Mouse (Mus musculus) embryonic facial prominence, embryonic 12.5 days (tissue): ENCODE results near the gene Zscan2. TPM values are rescaled to one million over a fixed set of nuclear protein-coding genes. Genes with fewer than 3 reads are reported as not detected.
A peak's percentile ranks its signal among the peaks of the same experiment; 100 is the strongest.

ENCODE experiments used
- ATAC-seq: fragments of 200-750 bp; cut with Nextera tagmentation; 2 replicates; pipeline ENCODE4 v1.8.0; 2017; ENCODE audit not compliant: insufficient number of reproducible peaks, insufficient read depth, low FRiP score, low TSS enrichment
- H3K27ac ChIP-seq: fragments of 300-500 bp; sonication (generic); 2 replicates; pipeline ENCODE4 v1.5.1; 2016; ENCODE audit warnings: mild to moderate bottlenecking
- H3K27me3 ChIP-seq: fragments of 300-500 bp; sonication (generic); 2 replicates; pipeline ENCODE4 v1.6.1; 2016; ENCODE audit warnings: mild to moderate bottlenecking, moderate library complexity
- H3K36me3 ChIP-seq: fragments of 300-500 bp; sonication (generic); 2 replicates; pipeline ENCODE4 v1.6.1; 2016; ENCODE audit warnings: mild to moderate bottlenecking
- H3K4me1 ChIP-seq: fragments of 300-500 bp; sonication (generic); 2 replicates; pipeline ENCODE4 v1.6.1; 2016
- H3K4me2 ChIP-seq: fragments of 300-500 bp; sonication (generic); replicated peaks from 2 replicates; pipeline ENCODE4 v1.6.1; 2016; ENCODE audit warnings: mild to moderate bottlenecking, moderate library complexity
- H3K4me3 ChIP-seq: fragments of 300-500 bp; sonication (generic); 2 replicates; pipeline ENCODE4 v1.5.1; 2016; ENCODE audit warnings: mild to moderate bottlenecking
- H3K9ac ChIP-seq: fragments of 300-500 bp; sonication (generic); 2 replicates; pipeline ENCODE4 v1.6.1; 2016; ENCODE audit warnings: mild to moderate bottlenecking, moderate library complexity
- H3K9me3 ChIP-seq: fragments of 300-500 bp; sonication (generic); 2 replicates; pipeline ENCODE4 v1.6.1; 2016; ENCODE audit warnings: mild to moderate bottlenecking, moderate library complexity
- WGBS: fragments of 180-500 bp; shearing (Covaris S2); methylation state at CpG from one replicate; pipeline ENCODE4 v1.1.7; 2016; 5-methylcytosine and 5-hydroxymethylcytosine counted together
- polyA plus RNA-seq: library from polyadenylated mRNA; unstranded; fragments of >200 nt; fragmentation: Nextera tagmentation; extraction: Ambion mirVana; gene quantifications from 2 replicates; pipeline ENCODE4 v1.2.1, GENCODE M21; 2016

Gene Zscan2
- polyA plus RNA-seq, 1 experiment from 2014 or later, result 3.6 TPM

GRCm38 (mm10) chr7:80889841-80890241 is 29.1 kb downstream of the Zscan2 start:
- ATAC-seq, result no peak
- Histone ChIP-seq H3K9ac (no peak overlapping the region), H3K4me3 (no peak overlapping the region), H3K36me3 (peaks cover 37% of the 10 kb centered on the region), H3K4me1 (peaks cover 12% of the 10 kb centered on the region; the same call in 1 of the 2 replicates), H3K27me3 (no peaks in the 10 kb centered on the region), H3K4me2 (no peak overlapping the region), H3K27ac (peak overlapping the region; percentile 69), H3K9me3 (no peaks in the 10 kb centered on the region)
- WGBS, result 77% methylated on average over 13 of the region's 13 CpGs

GRCm38 (mm10) chr7:80893086-80893752 is 32.5 kb downstream of the Zscan2 start:
- 90% methylated on average over 15 of the region's 15 CpGs for WGBS
- Histone ChIP-seq H3K4me3 (no peak overlapping the region), H3K9ac (no peak overlapping the region), H3K36me3 (peaks cover 67% of the 10 kb centered on the region), H3K4me1 (peaks cover 12% of the 10 kb centered on the region; the same call in 1 of the 2 replicates), H3K27me3 (no peaks in the 10 kb centered on the region), H3K9me3 (no peaks in the 10 kb centered on the region), H3K27ac (no peak overlapping the region), H3K4me2 (no peak overlapping the region)
- no peak for ATAC-seq

- Histone ChIP-seq H3K36me3 (peaks cover 72% of the 10 kb centered on the region), H3K4me3 (no peak overlapping the region), H3K4me2 (no peak overlapping the region), H3K9me3 (no peaks in the 10 kb centered on the region), H3K27me3 (no peaks in the 10 kb centered on the region), H3K27ac (no peak overlapping the region), H3K4me1 (peaks cover 10% of the 10 kb centered on the region; the same call in 1 of the 2 replicates), H3K9ac (no peak overlapping the region)
- WGBS, result 81% methylated on average over 6 of the region's 6 CpGs
- ATAC-seq, result no peak
Measured at GRCm38 (mm10) chr7:80893753-80894129, 33.0 kb downstream of the Zscan2 start.

GRCm38 (mm10) chr7:80894196-80894595 is 33.5 kb downstream of the Zscan2 start:
- H3K27me3 ChIP-seq, result no peaks in the 10 kb centered on the region
- H3K4me1 ChIP-seq, result peaks cover 5% of the 10 kb centered on the region; the same call in 1 of the 2 replicates
- 89% methylated on average over 7 of the region's 7 CpGs for WGBS
- no peak overlapping the region for H3K4me3 ChIP-seq
- no peaks in the 10 kb centered on the region for H3K9me3 ChIP-seq
- no peak overlapping the region for H3K27ac ChIP-seq
- H3K36me3 ChIP-seq, result peaks cover 74% of the 10 kb centered on the region
- no peak overlapping the region for H3K9ac ChIP-seq
- H3K4me2 ChIP-seq, result no peak overlapping the region
- no peak for ATAC-seq

GRCm38 (mm10) chr7:80894815-80895519 is 34.2 kb downstream of the Zscan2 start:
- peaks cover 73% of the 10 kb centered on the region for H3K36me3 ChIP-seq

GRCm38 (mm10) chr7:80897134-80897533 is 36.4 kb downstream of the Zscan2 start:
- WGBS, result 93% methylated on average over 7 of the region's 7 CpGs
- Histone ChIP-seq H3K9me3 (no peaks in the 10 kb centered on the region), H3K27me3 (no peaks in the 10 kb centered on the region), H3K36me3 (peaks cover 55% of the 10 kb centered on the region), H3K4me2 (no peak overlapping the region), H3K9ac (no peak overlapping the region), H3K4me3 (no peak overlapping the region), H3K4me1 (peaks cover 13% of the 10 kb centered on the region), H3K27ac (no peak overlapping the region)
- no peak for ATAC-seq

More at GRCm38 (mm10) chr7:80894815-80895519, 34.2 kb downstream of the Zscan2 start:
- WGBS, result 92% methylated on average over 14 of the region's 14 CpGs
- Histone ChIP-seq H3K4me2 (no peak overlapping the region), H3K4me3 (no peak overlapping the region), H3K27me3 (no peaks in the 10 kb centered on the region), H3K9me3 (no peaks in the 10 kb centered on the region), H3K9ac (no peak overlapping the region), H3K27ac (no peak overlapping the region), H3K4me1 (peaks cover under 1% of the 10 kb centered on the region)
- no peak for ATAC-seq

- WGBS, result 83% methylated on average over 4 of the region's 4 CpGs
Measured at GRCm38 (mm10) chr7:80897721-80898120, 37.0 kb downstream of the Zscan2 start.

GRCm38 (mm10) chr7:80900944-80901501 is 40.3 kb downstream of the Zscan2 start, which contains the start of gene Wdr73:
TSS of gene Wdr73 (minus strand) at chr7:80901269.
- WGBS, result 0% methylated on average over 36 of the region's 36 CpGs
- H3K4me1 ChIP-seq, result peaks cover 24% of the 10 kb centered on the region
- ATAC-seq, result peak; percentile 88
- peak within 1 kb of the TSS; percentile 68 for H3K27ac ChIP-seq
- H3K27me3 ChIP-seq, result no peaks in the 10 kb centered on the region
- H3K9ac ChIP-seq, result peak within 1 kb of the TSS; percentile 72
- no peaks in the 10 kb centered on the region for H3K9me3 ChIP-seq
- H3K4me3 ChIP-seq, result peak within 1 kb of the TSS; percentile 76
- peaks cover 29% of the 10 kb centered on the region for H3K36me3 ChIP-seq
- H3K4me2 ChIP-seq, result peak within 1 kb of the TSS; percentile 84

More at GRCm38 (mm10) chr7:80897721-80898120, 37.0 kb downstream of the Zscan2 start:
- Histone ChIP-seq H3K9ac (no peak overlapping the region), H3K36me3 (peaks cover 49% of the 10 kb centered on the region), H3K4me1 (peaks cover 13% of the 10 kb centered on the region), H3K4me3 (no peak overlapping the region), H3K27me3 (no peaks in the 10 kb centered on the region), H3K9me3 (no peaks in the 10 kb centered on the region), H3K4me2 (no peak overlapping the region), H3K27ac (no peak overlapping the region)
- ATAC-seq, result no peak

- WGBS, result 34% methylated on average over 15 of the region's 15 CpGs
- Histone ChIP-seq H3K27ac (peak overlapping the region; percentile 68), H3K9me3 (no peaks in the 10 kb centered on the region), H3K4me3 (peak overlapping the region; percentile 76), H3K4me1 (peaks cover 24% of the 10 kb centered on the region), H3K4me2 (peak overlapping the region; percentile 84), H3K27me3 (no peaks in the 10 kb centered on the region), H3K9ac (peak overlapping the region; percentile 72), H3K36me3 (peaks cover 24% of the 10 kb centered on the region)
- ATAC-seq, result no peak
Measured at GRCm38 (mm10) chr7:80901541-80902274, 41.0 kb downstream of the Zscan2 start.

- Histone ChIP-seq H3K9me3 (no peaks in the 10 kb centered on the region), H3K4me1 (peaks cover 24% of the 10 kb centered on the region), H3K36me3 (peaks cover 12% of the 10 kb centered on the region), H3K27ac (no peak overlapping the region), H3K9ac (peak overlapping the region; percentile 65), H3K4me3 (no peak overlapping the region), H3K27me3 (no peaks in the 10 kb centered on the region), H3K4me2 (peak overlapping the region; percentile 94)
- 80% methylated on average over 11 of the region's 11 CpGs for WGBS
- no peak for ATAC-seq
Measured at GRCm38 (mm10) chr7:80903625-80904422, 43.1 kb downstream of the Zscan2 start.
